Mouse (Mus musculus) spleen, postnatal 0 days (tissue): Measurements from ENCODE around the gene Gm26727. TPM values are rescaled to one million over a fixed set of nuclear protein-coding genes. Genes with fewer than 3 reads are reported as not detected.

Experiments used
- polyA plus RNA-seq: library from polyadenylated mRNA; unstranded; fragments of >200 nt; fragmentation: Nextera tagmentation; extraction: Ambion mirVana; gene quantifications from 2 replicates; pipeline ENCODE4 v1.2.1, GENCODE M21; 2015

The Gm26727 gene
- polyA plus RNA-seq: not detected in 2 replicates

GRCm38 (mm10) chr2:67433081-67433480 lies at the start of gene Gm26727:
Gm26727 (minus strand) TSS chr2:67433181.

GRCm38 (mm10) chr2:67445780-67446179 lies 12.8 kb upstream of the Gm26727 start, which contains the start of gene Xirp2:
Xirp2 (plus strand) TSS chr2:67446002.

GRCm38 (mm10) chr2:67413425-67413824 lies 19.6 kb downstream of the Gm26727 start, which contains the start of gene Gm21830:
Gm21830 (plus strand) TSS chr2:67413725.

Other genes with a start within 250 kb of the Gm26727 start
- not detected in 2 replicates for gene Gm21830, start 19.5 kb downstream of the Gm26727 start, polyA plus RNA-seq
- gene Xirp2, start 12.8 kb upstream of the Gm26727 start, polyA plus RNA-seq: not detected in 2 replicates
- gene B3galt1, start 132.7 kb upstream of the Gm26727 start, polyA plus RNA-seq: 2.6 and 3.4 TPM in 2 replicates